8 mouse cellular contexts compared by ENCODE assay signal in the genomic region with DNA sequence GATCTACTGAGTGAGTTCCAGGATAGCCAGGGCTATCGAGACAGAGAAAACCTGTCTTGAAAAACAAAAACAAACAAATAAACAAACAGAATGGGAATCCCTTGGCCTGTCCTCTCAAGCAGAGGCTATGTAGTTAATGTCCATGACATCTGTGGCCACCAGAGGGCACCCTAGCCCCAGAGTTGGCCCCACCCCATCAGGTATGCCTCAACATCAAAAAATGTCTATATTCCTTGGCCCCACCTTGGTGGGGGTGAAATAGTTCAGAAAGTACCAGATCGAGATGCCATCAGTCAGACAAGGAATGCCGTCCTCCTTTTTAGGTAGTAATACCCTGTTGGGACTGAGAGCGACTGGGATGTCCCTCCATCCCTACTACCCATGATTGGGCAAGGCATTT. TPM values are rescaled to one million over a fixed set of nuclear protein-coding genes. Genes with fewer than 3 reads are reported as not detected.
DNase-seq lines count a peak whose midpoint lies in the region; ATAC-seq and TF ChIP-seq lines count a peak whose summit lies in the region.
"Had no signal": no experiment of that assay in that cellular context is flagged by ENCODE, and none has a peak within 500 bp of the region (broad histone marks: within the 10 kb centered on the region; RNA-seq: fewer than 3 reads in every experiment).

No protein-coding gene starts in this region.

- WGBS in hindbrain, embryonic 12.5 days = 41% methylated on average over 4 of the region's 4 CpGs
- 25% methylated on average over 4 of the region's 4 CpGs for WGBS in small intestine, adult 2 months

- no peak overlapping the region for H3K9ac ChIP-seq in hindbrain, embryonic 12.5 days
- H3K9ac ChIP-seq: limb, embryonic 13.5 days had no signal

- H3K4me3 ChIP-seq in bone marrow macrophage, adult 2 months (ENCODE audit: insufficient read depth, low read length) = no peak overlapping the region
- no peak overlapping the region for H3K4me3 ChIP-seq in hindbrain, embryonic 12.5 days
- no peak overlapping the region for H3K4me3 ChIP-seq in small intestine, adult 2 months (ENCODE audit: low read depth, low read length)
- H3K4me3 ChIP-seq: limb, embryonic 13.5 days had no signal

- TF ChIP-seq POLR2A in bone marrow macrophage, adult 2 months (IDR thresholded peaks at IDR 0.05; ENCODE audit: borderline replicate concordance, low read depth, low read length) = no peak
- TF ChIP-seq POLR2A in small intestine, adult 2 months (IDR thresholded peaks at IDR 0.05; ENCODE audit: low read depth, low read length) = no peak

- peak; percentile 97 for TF ChIP-seq CTCF in bone marrow macrophage, adult 2 months (IDR thresholded peaks at IDR 0.05; ENCODE audit: low read depth, low read length)
- TF ChIP-seq CTCF in small intestine, adult 2 months (IDR thresholded peaks at IDR 0.05; ENCODE audit: extremely low read depth, insufficient read length, insufficient replicate concordance, low read depth, low read length) = peak; percentile 83; the same call in 1 of the 2 replicates

- H3K4me1 ChIP-seq in bone marrow macrophage, adult 2 months (ENCODE audit: control insufficient read depth, insufficient read depth, low read length) = peaks cover 10% of the 10 kb centered on the region; the same call in 1 of the 2 replicates
- no peaks in the 10 kb centered on the region; the same call in 1 of the 2 replicates for H3K4me1 ChIP-seq in hindbrain, embryonic 12.5 days
- H3K4me1 ChIP-seq in small intestine, adult 2 months (ENCODE audit: control insufficient read depth, insufficient read depth, insufficient read length, low read length) = no peaks in the 10 kb centered on the region; the same call in 1 of the 2 replicates

- no peaks in the 10 kb centered on the region for H3K9me3 ChIP-seq in hindbrain, embryonic 12.5 days (replicated peaks)
- H3K9me3 ChIP-seq: limb, embryonic 13.5 days had no signal

- H3K27me3 ChIP-seq in hindbrain, embryonic 12.5 days = no peaks in the 10 kb centered on the region
- H3K27me3 ChIP-seq in small intestine, adult 2 months (ENCODE audit: control insufficient read depth, insufficient read depth, low read length) = no peaks in the 10 kb centered on the region

- no peak overlapping the region for H3K4me2 ChIP-seq in hindbrain, embryonic 12.5 days (replicated peaks)
- H3K4me2 ChIP-seq: limb, embryonic 13.5 days had no signal

- peak; percentile 74 for ATAC-seq in erythroid progenitor cell, adult 5-6 weeks (replicated peaks; ENCODE audit: low FRiP score, poor library complexity, severe bottlenecking)
- ATAC-seq in hindbrain, embryonic 12.5 days (ENCODE audit: low FRiP score) = 0 out of 2 replicates have a peak, but pooled peaks have one; percentile 46
- ATAC-seq in megakaryocyte progenitor cell, adult 5-6 weeks (replicated peaks; ENCODE audit: poor library complexity) = peak; percentile 95

- DNase-seq in Muller cell, postnatal 12 days (ENCODE audit: inconsistent ontology term) = peak; percentile 69
- peak; percentile 63 for DNase-seq in left cerebral cortex, adult 11 months (ENCODE audit: low spot score)

- peaks cover 31% of the 10 kb centered on the region for H3K36me3 ChIP-seq in hindbrain, embryonic 12.5 days
- peaks cover 19% of the 10 kb centered on the region for H3K36me3 ChIP-seq in small intestine, adult 2 months (ENCODE audit: control insufficient read depth, insufficient read depth, low read length)

- H3K27ac ChIP-seq in bone marrow macrophage, adult 2 months (ENCODE audit: insufficient read depth, low read depth, low read length) = no peak overlapping the region
- H3K27ac ChIP-seq in hindbrain, embryonic 12.5 days = no peak overlapping the region
- H3K27ac ChIP-seq in small intestine, adult 2 months (ENCODE audit: insufficient read depth, low read depth, low read length) = no peak overlapping the region
- H3K27ac ChIP-seq: limb, embryonic 13.5 days had no signal

RNA-seq across cellular contexts. Expression of gene Csf3, which starts 1.2 kb away (rescaled TPM):
- polyA plus RNA-seq in bone marrow macrophage, adult 2 months (2012; ENCODE audit: insufficient read depth, insufficient read length, missing spikeins) = not detected in 2 replicates
- total RNA-seq in erythroid progenitor cell, adult 5-6 weeks (2015; ENCODE audit: low replicate concordance) = not detected in 2 replicates
- total RNA-seq in erythroid progenitor cell, adult 5-6 weeks (2017; ENCODE audit: low replicate concordance) = not detected in 2 replicates
- not detected in 2 replicates for polyA plus RNA-seq in hindbrain, embryonic 12.5 days (2016; fragmentation: Nextera tagmentation; extraction: Ambion mirVana)
- total RNA-seq in megakaryocyte progenitor cell, adult 5-6 weeks (2015) = not detected in 2 replicates
- not detected in 2 replicates for total RNA-seq in megakaryocyte progenitor cell, adult 5-6 weeks (2017)
- 0.10 TPM in 1 of 2 replicates, not detected in the other for polyA plus RNA-seq in small intestine, adult 2 months (2012; rRNA removed)
- polyA plus RNA-seq: limb, embryonic 13.5 days had no signal

RNA-seq across cellular contexts. Expression of gene Psmd3, which starts 17.6 kb away (rescaled TPM):
- polyA plus RNA-seq in bone marrow macrophage, adult 2 months (2012; ENCODE audit: insufficient read depth, insufficient read length, missing spikeins) = 46.3 and 53.7 TPM in 2 replicates
- total RNA-seq in erythroid progenitor cell, adult 5-6 weeks (2015; ENCODE audit: low replicate concordance) = 28.1 and 30.3 TPM in 2 replicates
- total RNA-seq in erythroid progenitor cell, adult 5-6 weeks (2017; ENCODE audit: low replicate concordance) = 23.6 and 30.7 TPM in 2 replicates
- 222 and 226 TPM in 2 replicates for polyA plus RNA-seq in hindbrain, embryonic 12.5 days (2016; fragmentation: Nextera tagmentation; extraction: Ambion mirVana)
- total RNA-seq in megakaryocyte progenitor cell, adult 5-6 weeks (2015) = 38.0 and 38.6 TPM in 2 replicates
- 70.9 and 71.9 TPM in 2 replicates for total RNA-seq in megakaryocyte progenitor cell, adult 5-6 weeks (2017)
- polyA plus RNA-seq in small intestine, adult 2 months (2012; rRNA removed) = 86.4 and 139 TPM in 2 replicates

RNA-seq across cellular contexts. Expression of gene Med24, which starts 29.3 kb away (rescaled TPM):
- 26.9 and 32.2 TPM in 2 replicates for polyA plus RNA-seq in bone marrow macrophage, adult 2 months (2012; ENCODE audit: insufficient read depth, insufficient read length, missing spikeins)
- total RNA-seq in erythroid progenitor cell, adult 5-6 weeks (2015; ENCODE audit: low replicate concordance) = 30.6 and 57.7 TPM in 2 replicates
- total RNA-seq in erythroid progenitor cell, adult 5-6 weeks (2017; ENCODE audit: low replicate concordance) = 14.7 and 25.0 TPM in 2 replicates
- polyA plus RNA-seq in hindbrain, embryonic 12.5 days (2016; fragmentation: Nextera tagmentation; extraction: Ambion mirVana) = 85.0 and 86.9 TPM in 2 replicates
- 28.7 and 30.9 TPM in 2 replicates for total RNA-seq in megakaryocyte progenitor cell, adult 5-6 weeks (2015)
- 36.2 and 46.3 TPM in 2 replicates for total RNA-seq in megakaryocyte progenitor cell, adult 5-6 weeks (2017)
- polyA plus RNA-seq in small intestine, adult 2 months (2012; rRNA removed) = 23.8 and 49.5 TPM in 2 replicates

RNA-seq across cellular contexts. Expression of gene Gsdma, which starts 35.8 kb away (rescaled TPM):
- polyA plus RNA-seq in bone marrow macrophage, adult 2 months (2012; ENCODE audit: insufficient read depth, insufficient read length, missing spikeins) = not detected in 2 replicates
- total RNA-seq in erythroid progenitor cell, adult 5-6 weeks (2015; ENCODE audit: low replicate concordance) = not detected in 2 replicates
- not detected in 2 replicates for total RNA-seq in erythroid progenitor cell, adult 5-6 weeks (2017; ENCODE audit: low replicate concordance)
- not detected in 2 replicates for polyA plus RNA-seq in hindbrain, embryonic 12.5 days (2016; fragmentation: Nextera tagmentation; extraction: Ambion mirVana)
- total RNA-seq in megakaryocyte progenitor cell, adult 5-6 weeks (2015) = not detected in 2 replicates
- not detected in 2 replicates for total RNA-seq in megakaryocyte progenitor cell, adult 5-6 weeks (2017)
- 0.25 and 0.41 TPM in 2 replicates for polyA plus RNA-seq in small intestine, adult 2 months (2012; rRNA removed)

RNA-seq across cellular contexts. Expression of gene Thra, which starts 40.5 kb away (rescaled TPM):
- 20.7 and 23.5 TPM in 2 replicates for polyA plus RNA-seq in bone marrow macrophage, adult 2 months (2012; ENCODE audit: insufficient read depth, insufficient read length, missing spikeins)
- total RNA-seq in erythroid progenitor cell, adult 5-6 weeks (2015; ENCODE audit: low replicate concordance) = 8.6 and 13.8 TPM in 2 replicates
- total RNA-seq in erythroid progenitor cell, adult 5-6 weeks (2017; ENCODE audit: low replicate concordance) = 3.3 and 8.0 TPM in 2 replicates
- polyA plus RNA-seq in hindbrain, embryonic 12.5 days (2016; fragmentation: Nextera tagmentation; extraction: Ambion mirVana) = 67.2 and 68.4 TPM in 2 replicates
- 34.2 and 34.6 TPM in 2 replicates for total RNA-seq in megakaryocyte progenitor cell, adult 5-6 weeks (2015)
- 21.8 and 25.3 TPM in 2 replicates for total RNA-seq in megakaryocyte progenitor cell, adult 5-6 weeks (2017)
- polyA plus RNA-seq in small intestine, adult 2 months (2012; rRNA removed) = 46.5 and 128 TPM in 2 replicates
